Mouse (Mus musculus) frontal cortex, adult (tissue): ENCODE measurements around the gene Ube2e1.
"Not testable (repeated sequence)": the region's sequence is repeated elsewhere in the genome, so short reads cannot be mapped to it uniquely, and the experiment has no call there.

Experiments used
- ATAC-seq: cut with Nextera tagmentation; 2 replicates; pipeline ENCODE4 v1.9.2; 2017; ENCODE audit warnings: mild to moderate bottlenecking, moderate library complexity, mixed read lengths; ENCODE audit not compliant: low TSS enrichment

Ube2e1 gene

DNA sequence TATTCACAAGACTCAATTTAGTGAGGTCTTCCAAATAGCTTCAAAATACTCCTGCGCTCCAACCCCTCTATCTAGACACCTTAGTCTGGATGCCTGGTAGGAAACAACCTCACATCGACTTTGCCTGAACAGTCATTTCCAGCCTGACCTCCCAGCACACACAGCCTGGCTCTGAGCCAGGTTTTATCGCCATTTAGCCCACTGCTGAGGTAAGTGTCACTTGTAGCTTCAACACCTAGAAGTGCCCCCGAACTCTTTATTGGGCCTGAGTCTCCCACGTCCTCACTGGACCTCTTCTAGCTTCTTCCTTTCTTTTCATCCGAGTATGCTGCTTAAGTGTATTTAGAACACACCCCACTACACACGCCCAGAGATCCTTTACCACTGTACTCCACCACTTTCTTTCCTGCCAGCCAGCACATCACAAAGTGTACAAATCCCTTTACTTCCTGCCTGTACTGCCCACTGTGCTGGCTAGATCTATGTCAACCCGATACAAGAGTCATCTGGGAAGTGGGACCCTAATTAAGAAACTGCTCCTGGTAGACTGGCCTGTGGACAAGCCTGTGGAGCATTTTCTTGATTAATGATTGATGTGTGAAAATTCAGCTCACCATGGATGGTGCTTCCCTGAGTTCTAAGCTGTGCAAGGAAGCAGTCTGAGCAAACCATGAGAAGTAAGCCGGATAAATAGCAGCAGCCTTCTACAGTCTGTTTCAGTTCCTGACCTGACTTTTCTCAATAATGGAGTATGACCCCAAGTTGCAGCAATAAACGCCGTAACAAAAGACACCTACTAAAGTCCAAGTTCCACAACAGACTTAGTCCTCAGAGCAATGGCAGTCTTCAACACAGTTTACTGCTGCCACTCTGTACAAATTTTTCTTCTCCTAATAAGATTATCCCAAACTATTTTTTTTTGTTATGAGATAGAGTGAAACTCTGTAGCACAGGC is 13.9 kb downstream of the Ube2e1 start:
- ATAC-seq, result no peak

DNA sequence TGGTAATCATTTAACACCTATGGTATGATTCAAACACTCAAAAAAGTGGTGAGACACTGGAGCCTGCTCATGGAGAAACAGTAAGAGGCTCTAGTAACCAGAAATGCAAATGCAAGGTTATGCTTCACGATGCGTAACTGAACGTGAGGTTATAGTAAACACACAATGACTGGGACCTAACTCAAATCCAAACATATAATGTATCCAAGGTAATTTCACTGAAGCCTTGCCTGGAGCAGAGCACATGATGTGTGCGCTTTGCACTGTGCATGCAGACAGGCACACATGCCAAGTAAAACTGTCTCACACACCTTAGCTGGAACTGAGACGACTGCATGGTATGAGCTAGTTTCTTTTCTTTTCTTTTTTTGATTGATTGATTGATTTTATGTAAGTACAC is 27.5 kb downstream of the Ube2e1 start:
- no peak for ATAC-seq

DNA sequence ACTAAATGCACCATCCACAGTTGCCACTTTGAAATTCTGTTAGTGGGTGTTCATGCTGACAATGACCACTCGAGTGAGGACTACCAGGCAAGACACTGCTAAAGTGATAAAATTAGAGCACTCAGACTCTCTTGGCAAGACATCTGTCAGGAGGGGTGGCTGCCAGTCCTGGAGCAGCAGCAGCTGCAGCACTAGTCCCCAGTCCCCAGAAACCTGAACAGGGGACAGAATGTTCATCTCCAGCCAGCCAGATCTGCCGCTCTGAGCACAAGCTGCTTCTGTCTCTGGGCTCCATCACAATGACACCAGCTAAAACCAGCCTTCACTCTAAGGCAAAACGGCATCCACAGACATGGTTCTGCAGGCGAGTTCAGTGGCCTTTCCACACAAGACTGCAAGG is 28.4 kb downstream of the Ube2e1 start:
- peak; percentile 91 for ATAC-seq

DNA sequence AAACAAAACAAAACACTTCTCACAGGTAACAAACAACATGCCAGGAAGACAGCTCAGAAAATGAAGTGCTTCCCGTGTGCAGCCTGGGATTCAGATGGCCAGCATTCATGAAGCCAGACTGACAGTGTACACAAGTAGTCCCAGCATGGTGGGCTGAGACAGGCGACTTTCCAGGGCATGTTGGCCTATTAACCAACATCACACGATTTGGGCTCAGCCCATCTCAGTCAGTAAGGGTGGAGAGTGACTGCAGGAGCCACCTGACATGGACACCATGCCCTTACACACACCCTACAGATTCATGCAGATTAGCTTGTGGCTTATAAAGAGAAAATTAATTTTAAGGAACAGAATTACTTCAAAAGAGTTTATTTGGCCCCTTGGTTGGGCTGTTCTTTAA is 28.9 kb downstream of the Ube2e1 start:
- no peak for ATAC-seq

DNA sequence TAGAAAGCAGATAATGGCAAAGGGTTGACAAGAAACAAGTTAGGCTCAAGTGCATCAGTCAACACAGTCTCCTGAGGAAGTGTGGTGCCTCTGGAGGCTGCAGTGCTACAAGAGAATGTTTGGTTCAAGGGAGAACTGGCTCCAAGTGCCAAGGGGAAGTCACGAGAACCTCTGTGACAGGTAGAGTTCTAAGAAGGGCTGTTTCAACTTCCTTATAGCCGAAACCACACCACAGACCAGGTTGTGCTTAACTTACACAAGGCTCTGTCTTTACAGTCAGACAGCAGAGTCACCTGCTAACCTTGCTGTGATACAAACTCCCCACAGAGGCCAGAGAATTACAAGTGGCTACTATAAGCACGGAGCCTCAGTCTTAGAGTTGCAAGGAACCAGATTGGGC is 30.1 kb downstream of the Ube2e1 start:
- no peak for ATAC-seq

DNA sequence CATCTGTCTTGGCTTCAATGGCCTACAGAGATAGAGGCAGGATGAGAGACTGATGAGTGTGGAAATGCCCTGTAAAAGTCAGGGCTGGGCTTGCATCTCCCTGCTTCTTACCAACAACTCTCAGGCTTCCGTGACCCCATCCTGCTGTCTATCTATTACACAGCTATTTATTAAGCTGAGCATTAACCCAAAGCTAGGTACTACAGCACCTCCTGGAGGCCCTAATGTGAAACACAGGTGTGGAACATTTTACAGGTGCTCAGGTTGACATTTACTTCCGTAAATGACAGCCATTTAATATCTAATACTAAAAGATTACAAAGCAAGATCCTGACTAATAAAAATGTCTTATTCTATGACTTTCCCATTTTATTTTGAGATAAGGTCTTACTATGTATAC is 31.0 kb downstream of the Ube2e1 start:
- no peak for ATAC-seq

DNA sequence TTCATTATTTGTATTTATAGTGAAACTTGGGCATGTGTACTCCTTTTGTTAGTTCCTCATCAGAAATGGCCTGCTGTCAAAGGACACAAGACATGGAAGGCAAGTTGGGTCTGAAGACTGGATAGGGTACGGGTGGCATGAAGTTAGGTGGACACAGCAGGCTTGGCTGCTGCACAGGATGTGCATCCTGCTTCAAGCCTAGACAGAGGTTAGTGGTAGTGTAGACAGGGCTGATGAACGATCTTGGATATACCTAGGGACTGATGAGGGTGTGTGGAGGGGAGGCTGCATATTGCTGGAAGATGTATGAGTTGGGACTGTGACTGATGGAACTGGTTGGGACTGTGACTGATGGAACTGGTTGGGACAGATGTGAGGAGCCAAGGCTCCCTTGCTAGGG is 32.8 kb downstream of the Ube2e1 start:
- no peak for ATAC-seq

DNA sequence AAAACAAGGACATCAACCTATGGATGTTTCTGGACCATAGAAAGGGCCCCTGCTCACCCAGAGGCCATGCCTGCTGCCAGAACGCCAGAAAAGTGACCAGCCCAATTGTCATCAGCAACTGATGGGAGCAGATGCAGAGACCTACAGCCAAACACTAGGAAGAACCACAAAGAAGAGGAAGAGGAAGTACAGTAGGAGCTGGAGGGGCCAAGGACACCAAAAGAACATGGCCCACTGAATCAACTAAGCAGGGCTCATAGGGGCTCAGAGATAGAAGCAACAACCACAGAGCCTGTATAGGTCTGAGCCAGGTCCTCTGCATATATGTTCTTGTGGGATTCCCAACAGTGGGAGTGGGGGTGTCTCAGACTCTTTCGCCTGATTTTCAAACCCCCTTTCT is 34.2 kb downstream of the Ube2e1 start:
- no peak for ATAC-seq

DNA sequence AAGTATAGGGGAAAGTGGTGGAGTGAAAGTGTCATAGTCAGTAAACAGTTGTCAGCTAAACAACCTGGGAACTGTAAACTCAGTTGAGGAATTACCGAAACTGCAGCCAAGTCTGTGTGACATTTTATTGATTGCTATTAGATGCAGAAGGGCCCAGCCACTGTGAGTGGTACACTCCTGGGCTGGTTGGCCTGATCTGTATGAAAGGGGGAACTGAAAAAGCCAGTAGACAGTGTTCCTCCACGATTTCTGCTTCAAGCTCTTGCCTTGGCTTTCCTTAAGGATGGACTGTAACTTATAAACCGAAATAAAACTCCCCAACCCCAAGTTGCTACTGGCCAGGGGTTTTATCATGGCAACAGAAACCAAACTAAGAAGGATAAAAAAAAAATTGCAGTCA is 39.1 kb downstream of the Ube2e1 start:
- no peak for ATAC-seq

DNA sequence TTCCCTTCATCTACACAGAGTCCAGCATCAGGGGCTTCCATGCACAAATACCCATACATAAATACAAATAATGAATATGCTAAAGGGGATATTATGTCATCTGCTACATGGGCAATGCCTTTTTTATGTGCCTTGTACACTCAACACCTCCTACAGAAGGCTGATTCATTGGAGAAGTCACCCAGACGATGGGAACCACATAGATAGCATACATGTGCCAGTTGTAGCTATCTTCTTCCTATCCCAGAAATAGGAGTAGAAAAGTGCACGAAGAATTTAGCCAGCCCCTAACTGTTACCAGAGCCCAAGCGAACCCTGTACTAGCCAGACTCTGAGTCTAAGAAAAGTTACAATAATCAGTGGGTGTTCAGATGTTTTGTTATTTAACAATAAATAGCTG is 39.5 kb downstream of the Ube2e1 start:
- peak; percentile 93 for ATAC-seq

DNA sequence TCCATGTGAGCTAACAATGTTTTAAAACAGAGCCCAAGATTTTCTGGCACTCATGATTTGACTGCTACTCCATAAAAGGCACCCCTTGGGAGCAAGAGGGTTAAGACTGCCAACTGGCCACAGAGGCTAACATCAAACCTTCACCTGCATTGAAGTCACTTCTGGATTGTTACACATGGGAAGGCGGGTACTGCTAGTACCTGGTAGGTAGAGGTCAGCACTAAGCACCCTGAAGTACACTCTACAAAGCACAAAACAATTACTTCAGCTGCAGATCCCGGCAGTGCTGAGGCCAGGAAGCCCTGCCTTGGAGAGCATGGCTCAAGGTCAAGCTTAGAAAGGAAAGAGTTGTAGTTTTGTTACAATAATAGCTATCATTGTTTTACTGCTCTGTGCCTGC is 44.3 kb downstream of the Ube2e1 start:
- ATAC-seq, result no peak

DNA sequence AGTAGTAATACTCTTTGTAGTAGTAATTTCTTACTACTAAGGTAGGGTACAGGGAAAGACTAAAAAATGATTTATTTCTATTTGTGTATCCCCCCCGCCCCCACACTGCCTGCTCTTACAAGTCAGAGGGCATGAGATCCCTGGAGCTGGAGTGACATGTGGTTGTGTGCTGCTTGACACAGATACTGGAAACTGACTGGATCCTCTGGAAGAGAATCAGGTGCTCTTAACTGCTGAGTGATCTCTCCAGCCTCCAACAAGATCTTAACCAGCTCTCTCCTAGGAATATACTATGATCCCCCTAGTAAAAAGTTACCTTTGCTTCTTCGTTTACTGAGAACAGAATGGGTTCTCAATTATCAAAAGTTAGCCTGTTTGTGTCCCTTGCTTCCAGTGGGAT is 45.2 kb downstream of the Ube2e1 start:
- ATAC-seq, result no peak

DNA sequence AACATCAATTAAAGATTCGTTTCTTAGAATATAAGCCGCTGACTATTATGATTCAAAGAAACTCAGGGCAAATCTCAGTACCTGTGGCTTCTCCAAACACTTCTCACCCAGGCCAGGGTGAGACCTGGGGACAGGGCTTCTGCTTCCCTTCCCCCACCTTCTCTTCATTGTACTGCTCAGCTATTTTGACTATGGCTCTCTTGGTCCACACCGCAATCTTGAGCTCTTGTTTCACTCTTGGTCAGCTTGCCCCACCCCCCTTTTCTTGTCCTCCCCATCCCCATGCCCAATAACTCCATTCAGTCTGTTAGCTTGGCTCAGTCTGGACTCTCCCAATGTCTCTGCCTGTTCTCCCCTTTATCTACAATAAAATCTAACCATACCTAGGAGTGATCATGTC is 46.2 kb downstream of the Ube2e1 start:
- no peak for ATAC-seq

DNA sequence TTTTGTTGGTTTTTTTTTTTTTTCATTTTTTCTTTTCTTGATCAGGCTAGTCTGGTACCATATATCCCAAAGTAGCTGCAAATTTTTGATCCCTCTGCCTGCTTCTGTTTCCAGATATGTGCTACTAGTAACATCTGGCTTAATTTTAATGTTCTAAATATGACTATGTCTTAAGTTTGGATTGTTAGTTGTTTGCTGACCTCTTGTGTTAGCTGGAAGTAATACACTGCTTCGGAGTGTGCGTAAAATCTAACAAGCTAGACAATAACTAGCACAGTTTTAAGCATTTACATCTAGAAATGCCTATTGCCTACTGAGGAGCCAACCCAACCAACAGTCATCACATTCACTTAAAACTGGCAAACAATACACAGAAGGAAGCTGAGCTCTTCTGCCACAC is 47.1 kb downstream of the Ube2e1 start:
- peak; percentile 51 for ATAC-seq

DNA sequence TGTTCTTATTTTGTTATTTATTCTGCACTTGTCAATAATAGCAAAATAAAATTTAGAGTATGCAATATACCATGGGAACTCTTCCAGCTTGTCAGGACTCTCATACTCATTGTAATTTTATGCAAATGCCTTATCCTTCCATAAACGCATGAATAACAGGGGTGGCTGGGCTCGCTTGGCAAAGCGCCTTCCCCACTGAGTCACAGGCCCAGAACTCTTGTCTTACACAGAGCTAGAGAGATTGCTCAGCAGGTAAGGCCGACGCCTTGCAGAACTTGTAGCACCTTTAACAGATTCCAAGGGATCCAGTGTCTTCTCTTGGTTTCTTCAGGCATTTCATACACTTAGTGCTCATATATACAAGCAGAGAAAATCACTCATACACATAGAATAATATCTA is 51.3 kb downstream of the Ube2e1 start:
- ATAC-seq, result no peak

DNA sequence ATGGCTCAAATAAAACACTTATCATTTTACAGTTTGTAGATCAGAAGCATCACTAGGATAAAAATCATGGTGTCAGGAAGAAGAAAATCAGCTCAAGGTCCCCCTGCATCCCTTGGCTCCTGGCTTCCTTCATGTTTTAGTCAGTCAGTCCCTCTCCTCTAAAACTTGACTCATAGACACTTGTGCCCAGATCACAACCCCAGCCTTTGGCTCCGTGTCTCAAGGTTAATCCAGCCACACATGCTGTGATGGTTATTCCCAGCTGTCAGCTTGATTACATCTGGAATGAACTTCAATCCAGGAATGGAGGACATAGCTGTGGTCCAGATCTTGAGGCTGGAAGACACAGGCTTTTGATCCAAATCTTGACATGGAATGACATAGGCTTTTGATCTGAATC is 57.1 kb downstream of the Ube2e1 start:
- no peak for ATAC-seq

DNA sequence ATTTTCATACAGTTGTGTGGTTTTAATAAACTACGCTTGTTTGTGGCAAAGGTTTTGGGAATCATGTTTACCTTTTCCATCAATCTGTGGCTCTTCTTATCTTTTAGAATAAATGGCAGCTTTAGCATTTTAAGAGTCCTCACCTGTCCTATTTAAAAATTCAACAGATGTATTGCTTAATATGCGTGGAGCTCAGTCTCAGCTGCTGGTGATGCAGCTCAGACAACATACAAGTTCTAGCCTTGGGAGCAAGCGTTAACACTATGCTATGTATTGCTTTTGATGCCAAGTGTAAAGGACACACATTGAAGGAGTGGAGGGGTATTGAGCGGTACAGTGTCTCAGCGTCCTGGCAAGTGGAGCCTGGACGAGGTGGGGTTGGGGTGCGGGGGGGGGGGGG is 60.0 kb downstream of the Ube2e1 start:
- ATAC-seq, result peak; percentile 8; the same call in 1 of the 2 replicates

DNA sequence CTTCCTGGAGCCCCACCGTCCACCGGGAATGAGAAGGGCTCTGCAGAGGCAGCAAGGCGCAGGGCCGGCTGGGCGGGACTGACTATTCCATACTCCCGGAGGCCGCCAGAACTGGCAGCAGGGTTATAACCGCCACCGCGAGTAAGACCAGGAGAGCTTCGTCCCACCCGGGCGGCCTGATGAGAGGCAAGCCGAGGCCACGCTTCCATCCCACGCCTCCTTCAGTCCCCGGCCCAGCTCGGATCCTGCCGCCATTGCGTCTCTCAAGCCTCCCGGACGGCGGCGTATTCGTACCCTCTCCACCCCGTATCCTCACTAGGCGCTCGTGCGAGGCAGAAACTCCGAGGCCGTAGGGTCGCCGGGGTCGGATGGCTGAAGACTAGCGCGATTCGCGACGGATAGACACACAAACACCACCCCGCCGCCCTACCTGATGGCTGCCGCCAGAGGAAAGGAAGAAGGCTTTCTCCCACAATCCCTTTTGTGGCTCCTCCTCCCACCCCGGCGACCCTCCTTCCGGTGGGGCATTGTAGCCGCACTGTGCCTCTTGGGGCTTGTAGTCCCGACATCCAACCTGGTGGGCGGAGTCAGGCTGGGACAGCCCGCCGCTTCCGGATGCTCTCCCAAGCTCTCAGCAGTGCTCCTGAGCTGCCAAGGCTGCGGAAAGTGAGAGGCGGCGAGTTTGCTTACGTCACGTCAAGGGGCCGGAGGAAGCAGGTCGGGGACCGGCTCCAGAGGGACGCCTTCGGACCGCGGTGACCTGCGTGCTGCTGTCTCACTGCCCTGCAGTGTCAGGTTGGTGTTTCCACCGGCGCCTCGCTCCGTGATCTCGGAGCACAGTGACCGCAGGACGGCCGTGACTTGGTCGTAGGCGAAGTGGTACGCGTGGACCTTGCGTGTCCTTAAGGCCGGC is 60.9 kb downstream of the Ube2e1 start, which contains the start of the genes Nkiras1 and Rpl15:
TSS of gene Nkiras1 (plus strand) at position 608 of the 913 bp plus-strand sequence.
TSS of gene Rpl15 (minus strand) at position 863 of the 913 bp plus-strand sequence.
- ATAC-seq, result peak; percentile 98

DNA sequence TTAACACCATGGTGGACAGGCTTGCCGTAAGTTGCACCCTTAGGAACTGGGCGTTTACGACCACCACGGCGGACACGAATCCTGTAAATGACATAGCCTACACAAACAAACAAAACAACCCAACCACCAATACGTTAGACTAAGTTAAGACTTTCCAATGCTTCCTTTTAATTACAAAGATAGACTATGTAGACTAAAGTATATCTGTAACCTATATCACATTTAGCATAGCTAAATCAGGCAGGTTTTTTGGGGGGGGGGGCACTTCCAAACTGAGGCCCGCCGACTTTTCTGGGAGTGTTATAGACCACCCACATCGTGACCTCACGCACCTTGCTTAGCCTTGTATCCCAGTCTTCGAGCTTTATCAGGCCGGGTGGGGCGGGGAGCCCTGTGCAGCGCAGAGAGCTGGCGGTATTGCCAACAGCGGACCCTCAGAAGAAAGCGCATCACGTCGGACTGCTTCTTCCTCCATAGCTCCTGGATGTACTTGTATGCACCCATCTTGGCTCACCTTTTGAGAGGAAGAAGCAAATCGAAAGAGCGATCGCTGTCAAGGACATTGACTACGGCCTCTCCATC is 61.6 kb downstream of the Ube2e1 start:
- ATAC-seq, result not testable (repeated sequence)

DNA sequence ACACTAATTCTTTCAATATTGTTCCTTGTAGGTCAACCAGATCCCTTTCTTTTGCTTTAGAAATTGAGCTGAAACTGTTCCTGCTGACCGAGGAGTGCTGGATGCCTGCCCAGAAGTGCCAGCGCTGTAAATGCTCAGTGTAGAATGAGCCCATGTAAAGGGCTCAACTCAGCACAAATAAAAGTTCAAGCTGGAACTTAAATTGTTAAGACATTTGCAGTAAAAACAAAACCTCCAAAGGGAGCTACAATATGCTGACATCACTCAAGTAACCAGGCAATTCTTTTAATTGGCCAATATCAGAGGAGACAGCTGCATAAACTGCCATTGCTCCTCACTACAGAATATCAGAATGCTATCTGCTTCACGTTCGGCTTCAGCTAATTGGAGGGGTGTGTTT is 68.2 kb downstream of the Ube2e1 start:
- ATAC-seq, result peak; percentile 74

DNA sequence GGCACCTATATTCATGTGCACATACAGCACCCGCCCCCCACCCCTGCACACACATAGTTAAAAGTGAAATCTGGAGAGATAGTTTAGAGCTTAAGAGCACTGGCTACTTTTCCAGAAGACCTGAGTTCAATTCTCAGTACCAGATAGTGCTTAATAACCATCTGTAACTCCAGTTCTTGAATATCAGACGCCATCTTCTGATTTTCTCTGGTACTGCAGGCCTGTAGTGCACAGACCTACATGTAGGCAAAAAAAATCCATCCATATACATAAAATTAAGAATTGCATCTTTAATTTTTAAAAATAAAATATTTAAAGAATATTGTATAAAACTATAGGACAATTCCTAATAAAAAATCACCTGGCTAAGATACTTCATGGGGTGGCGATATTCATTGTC is 70.5 kb downstream of the Ube2e1 start:
- no peak for ATAC-seq

DNA sequence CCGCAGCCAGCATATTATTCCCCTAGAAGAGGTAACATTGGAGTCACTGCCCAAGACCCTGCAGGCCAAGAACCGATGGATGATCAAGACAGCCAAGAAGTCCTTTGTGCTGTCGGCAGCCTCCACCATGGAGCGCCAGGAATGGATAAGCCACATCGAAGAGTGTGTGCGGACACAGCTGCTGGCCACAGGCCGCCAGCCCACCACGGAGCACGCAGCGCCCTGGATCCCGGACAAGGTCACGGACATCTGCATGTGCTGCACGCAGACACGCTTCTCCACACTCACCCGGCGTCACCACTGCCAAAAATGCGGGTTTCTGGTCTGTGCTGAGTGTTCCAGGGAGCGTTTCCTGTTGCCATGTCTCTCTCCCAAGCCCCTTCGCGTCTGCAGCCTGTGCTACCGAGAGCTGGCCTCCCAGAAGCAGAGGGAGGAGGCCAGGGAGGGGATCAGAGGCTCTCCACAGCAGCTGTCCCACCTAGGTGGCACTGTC is 89.0 kb downstream of the Ube2e1 start:
- ATAC-seq, result no peak
